ENCODE assay signal across 13 mouse cellular contexts in genomic region chr5:115266787-115267468, GRCm38 (mm10). TPM values are rescaled to one million over a fixed set of nuclear protein-coding genes. Genes with fewer than 3 reads are reported as not detected.
DNase-seq lines count a peak whose midpoint lies in the region; ATAC-seq and TF ChIP-seq lines count a peak whose summit lies in the region.
"Had no signal": no experiment of that assay in that cellular context is flagged by ENCODE, and none has a peak within 500 bp of the region (broad histone marks: within the 10 kb centered on the region; RNA-seq: fewer than 3 reads in every experiment).

No protein-coding gene starts in this region.

- no peak for TF ChIP-seq POLR2A in lung, adult 2 months (IDR thresholded peaks at IDR 0.05; ENCODE audit: borderline replicate concordance, extremely low read depth, low read depth, low read length)

- H3K9ac ChIP-seq in lung, embryonic 14.5 days, result peak overlapping the region; percentile 18; the same call in 1 of the 2 replicates
- no peak overlapping the region for H3K9ac ChIP-seq in heart, postnatal 0 days (replicated peaks; ENCODE audit: low read depth, low read length)
- H3K9ac ChIP-seq: neural tube, embryonic 13.5 days had no signal

- no peak; the same call in 1 of the 2 replicates for ATAC-seq in lung, embryonic 14.5 days (ENCODE audit: insufficient read depth)
- no peak for ATAC-seq in heart, postnatal 0 days (ENCODE audit: insufficient read depth, low read depth)
- ATAC-seq in megakaryocyte-erythroid progenitor cell, adult 5-6 weeks (replicated peaks; ENCODE audit: low FRiP score, low TSS enrichment, poor library complexity, severe bottlenecking), result peak; percentile 87
- no peak for ATAC-seq in inflammation-experienced regulatory T-cells, adult 6 months

- 67% methylated on average over 8 of the region's 8 CpGs for WGBS in lung, embryonic 14.5 days
- 47% methylated on average over 8 of the region's 8 CpGs for WGBS in lung, adult 2 months
- WGBS in heart, postnatal 0 days, result 38% methylated on average over 8 of the region's 8 CpGs

- no peak for TF ChIP-seq EP300 in heart, postnatal 0 days (IDR thresholded peaks at IDR 0.05; ENCODE audit: low read depth)

- TF ChIP-seq CTCF in lung, embryonic 14.5 days (IDR thresholded peaks at IDR 0.05; ENCODE audit: low read depth), result no peak
- no peak for TF ChIP-seq CTCF in lung, adult 2 months (IDR thresholded peaks at IDR 0.05; ENCODE audit: insufficient read depth, low read length)
- no peak for TF ChIP-seq CTCF in heart, postnatal 0 days (IDR thresholded peaks at IDR 0.05; ENCODE audit: low read depth)

- peaks cover 44% of the 10 kb centered on the region for H3K36me3 ChIP-seq in lung, embryonic 14.5 days (ENCODE audit: insufficient read depth)
- H3K36me3 ChIP-seq in heart, postnatal 0 days (replicated peaks; ENCODE audit: control insufficient read depth, insufficient read depth, low read length), result peaks cover 9% of the 10 kb centered on the region; the same call in 1 of the 2 replicates

- H3K4me2 ChIP-seq in lung, embryonic 14.5 days, result 0 out of 2 replicates have a peak overlapping the region, but pooled peaks have one; percentile 33
- peak overlapping the region; percentile 35 for H3K4me2 ChIP-seq in heart, postnatal 0 days (ENCODE audit: low read depth, low read length)
- H3K4me2 ChIP-seq: neural tube, embryonic 13.5 days had no signal

- H3K9me3 ChIP-seq in lung, embryonic 14.5 days (ENCODE audit: low read depth, low read length), result no peaks in the 10 kb centered on the region
- H3K9me3 ChIP-seq in heart, postnatal 0 days (replicated peaks; ENCODE audit: control insufficient read depth, low read length), result no peaks in the 10 kb centered on the region
- H3K9me3 ChIP-seq: neural tube, embryonic 13.5 days had no signal

- no peaks in the 10 kb centered on the region for H3K27me3 ChIP-seq in lung, embryonic 14.5 days (ENCODE audit: insufficient read depth, low read length)
- H3K27me3 ChIP-seq in heart, postnatal 0 days (ENCODE audit: control insufficient read depth, insufficient read depth, low read length), result no peaks in the 10 kb centered on the region
- H3K27me3 ChIP-seq: neural tube, embryonic 13.5 days had no signal

- H3K4me3 ChIP-seq in lung, embryonic 14.5 days (ENCODE audit: low read depth, low read length), result no peak overlapping the region
- H3K4me3 ChIP-seq in lung, adult 2 months (replicated peaks; ENCODE audit: extremely low read depth, low read depth, low read length), result no peak overlapping the region
- H3K4me3 ChIP-seq in heart, postnatal 0 days (ENCODE audit: low read depth, low read length), result no peak overlapping the region
- H3K4me3 ChIP-seq: neural tube, embryonic 13.5 days had no signal

- H3K27ac ChIP-seq in lung, embryonic 14.5 days (ENCODE audit: low read depth), result peak overlapping the region; percentile 79
- H3K27ac ChIP-seq in heart, postnatal 0 days (ENCODE audit: low read depth), result peak overlapping the region; percentile 76
- H3K27ac ChIP-seq: macrophage; neural tube, embryonic 13.5 days had no signal

- DNase-seq in lung, embryonic 14.5 days, result no peak
- DNase-seq in lung, adult 2 months, result no peak
- peak; percentile 62 for DNase-seq in c-Kit-positive CD71-negative TER-119-negative erythroid progenitor cells, embryonic 14.5 days (ENCODE audit: low read depth)
- DNase-seq in heart, postnatal 0 days (ENCODE audit: low spot score), result peak; percentile 22
- no peak for DNase-seq in cerebellum, postnatal 36 days
- DNase-seq in frontal cortex, postnatal 14 days (ENCODE audit: low spot score in 2 of 2), result no peak
- DNase-seq: cerebellum, postnatal 25 days; kidney, adult 9 months; right cerebral cortex, postnatal 14 days had no signal

- peaks cover 5% of the 10 kb centered on the region for H3K4me1 ChIP-seq in lung, embryonic 14.5 days (ENCODE audit: insufficient read depth)
- peaks cover 32% of the 10 kb centered on the region for H3K4me1 ChIP-seq in lung, adult 2 months (ENCODE audit: control insufficient read depth, insufficient read depth, low read length)
- H3K4me1 ChIP-seq in heart, postnatal 0 days (ENCODE audit: control insufficient read depth, insufficient read depth), result peaks cover 49% of the 10 kb centered on the region

RNA-seq across cellular contexts. Expression of gene Rnf10, which starts 5.8 kb away (rescaled TPM):
- polyA plus RNA-seq in lung, embryonic 14.5 days (2014; fragmentation: Nextera tagmentation; extraction: Ambion mirVana), result 92.5 and 97.2 TPM in 2 replicates
- 133 and 160 TPM in 2 replicates for polyA plus RNA-seq in lung, adult 2 months (2012; rRNA removed)
- 76.0 and 82.4 TPM in 2 replicates for total RNA-seq in heart, postnatal 0 days (2014; rRNA removed; ENCODE audit: low replicate concordance)
- polyA plus RNA-seq in heart, postnatal 0 days (2015; fragmentation: Nextera tagmentation; extraction: Ambion mirVana), result 104 and 105 TPM in 2 replicates
- total RNA-seq in megakaryocyte-erythroid progenitor cell, adult 5-6 weeks (2014; fragmentation: Nextera tagmentation), result 47.4 and 71.5 TPM in 2 replicates
- total RNA-seq in megakaryocyte-erythroid progenitor cell, adult 5-6 weeks (2017), result 35.9 and 36.9 TPM in 2 replicates
- polyA plus RNA-seq in inflammation-experienced regulatory T-cells, adult 6 months (2017; shearing (Covaris generic)), result 10 to 100 TPM; 29.8 to 37.7 (median 35.6) TPM

RNA-seq across cellular contexts. Expression of gene Coq5, which starts 12.5 kb away (rescaled TPM):
- polyA plus RNA-seq in lung, embryonic 14.5 days (2014; fragmentation: Nextera tagmentation; extraction: Ambion mirVana), result 39.2 and 40.7 TPM in 2 replicates
- polyA plus RNA-seq in lung, adult 2 months (2012; rRNA removed), result 7.7 and 11.5 TPM in 2 replicates
- 74.1 and 82.7 TPM in 2 replicates for total RNA-seq in heart, postnatal 0 days (2014; rRNA removed; ENCODE audit: low replicate concordance)
- 111 and 116 TPM in 2 replicates for polyA plus RNA-seq in heart, postnatal 0 days (2015; fragmentation: Nextera tagmentation; extraction: Ambion mirVana)
- total RNA-seq in megakaryocyte-erythroid progenitor cell, adult 5-6 weeks (2014; fragmentation: Nextera tagmentation), result 23.0 and 35.5 TPM in 2 replicates
- 71.1 and 78.6 TPM in 2 replicates for total RNA-seq in megakaryocyte-erythroid progenitor cell, adult 5-6 weeks (2017)
- polyA plus RNA-seq in inflammation-experienced regulatory T-cells, adult 6 months (2017; shearing (Covaris generic)), result 10 to 100 TPM; 26.0 to 35.4 (median 31.6) TPM

RNA-seq across cellular contexts. Expression of gene Pop5, which starts 31.3 kb away (rescaled TPM):
- polyA plus RNA-seq in lung, embryonic 14.5 days (2014; fragmentation: Nextera tagmentation; extraction: Ambion mirVana), result 111 TPM in 2 replicates
- 51.5 and 55.4 TPM in 2 replicates for polyA plus RNA-seq in lung, adult 2 months (2012; rRNA removed)
- total RNA-seq in heart, postnatal 0 days (2014; rRNA removed; ENCODE audit: low replicate concordance), result 41.1 and 71.6 TPM in 2 replicates
- 57.9 and 65.9 TPM in 2 replicates for polyA plus RNA-seq in heart, postnatal 0 days (2015; fragmentation: Nextera tagmentation; extraction: Ambion mirVana)
- 130 and 136 TPM in 2 replicates for total RNA-seq in megakaryocyte-erythroid progenitor cell, adult 5-6 weeks (2014; fragmentation: Nextera tagmentation)
- 69.1 and 154 TPM in 2 replicates for total RNA-seq in megakaryocyte-erythroid progenitor cell, adult 5-6 weeks (2017)
- 100 to 1,000 TPM; 116 to 141 (median 122) TPM for polyA plus RNA-seq in inflammation-experienced regulatory T-cells, adult 6 months (2017; shearing (Covaris generic))

RNA-seq across cellular contexts. Expression of gene Dynll1, which starts 33.9 kb away (rescaled TPM):
- polyA plus RNA-seq in lung, embryonic 14.5 days (2014; fragmentation: Nextera tagmentation; extraction: Ambion mirVana), result 1,568 and 1,614 TPM in 2 replicates
- polyA plus RNA-seq in lung, adult 2 months (2012; rRNA removed), result 314 and 332 TPM in 2 replicates
- 164 and 224 TPM in 2 replicates for total RNA-seq in heart, postnatal 0 days (2014; rRNA removed; ENCODE audit: low replicate concordance)
- 615 and 804 TPM in 2 replicates for polyA plus RNA-seq in heart, postnatal 0 days (2015; fragmentation: Nextera tagmentation; extraction: Ambion mirVana)
- 550 and 746 TPM in 2 replicates for total RNA-seq in megakaryocyte-erythroid progenitor cell, adult 5-6 weeks (2014; fragmentation: Nextera tagmentation)
- 379 and 555 TPM in 2 replicates for total RNA-seq in megakaryocyte-erythroid progenitor cell, adult 5-6 weeks (2017)
- 100 to 1,000 TPM; 360 to 571 (median 381) TPM for polyA plus RNA-seq in inflammation-experienced regulatory T-cells, adult 6 months (2017; shearing (Covaris generic))

Comparison
In these comparisons a context has a peak if more than half of its experiments do, and no peak if none do; other contexts are left out.
1. DNase-seq: peak in c-Kit-positive CD71-negative TER-119-negative erythroid progenitor cells, embryonic 14.5 days (single experiment) and heart, postnatal 0 days (single experiment); none in lung, embryonic 14.5 days (single experiment), lung, adult 2 months (single experiment), cerebellum, postnatal 36 days (0 of 2) and frontal cortex, postnatal 14 days (0 of 2).